Mouse (Mus musculus) forebrain, embryonic 15.5 days (tissue): ENCODE results near the gene Cldn22. TPM values are rescaled to one million over a fixed set of nuclear protein-coding genes. Genes with fewer than 3 reads are reported as not detected.
"Not testable (repeated sequence)": the region's sequence is repeated elsewhere in the genome, so short reads cannot be mapped to it uniquely, and the experiment has no call there.

Source experiments
- ATAC-seq: fragments of 200-750 bp; cut with Nextera tagmentation; replicated peaks from 2 replicates; pipeline ENCODE4 v1.8.0; 2017; ENCODE audit warnings: mild to moderate bottlenecking, moderate TSS enrichment, moderate library complexity
- H3K27ac ChIP-seq: fragments of 300-500 bp; sonication (generic); replicated peaks from 2 replicates; pipeline ENCODE4 v1.5.1; 2015; ENCODE audit warnings: mild to moderate bottlenecking, inconsistent platforms
- H3K27me3 ChIP-seq: fragments of 300-500 bp; sonication (generic); 2 replicates; pipeline ENCODE4 v1.6.1; 2015; ENCODE audit warnings: inconsistent platforms
- H3K36me3 ChIP-seq: fragments of 300-500 bp; sonication (generic); 2 replicates; pipeline ENCODE4 v1.6.1; 2015; ENCODE audit warnings: mild to moderate bottlenecking, inconsistent platforms
- H3K4me1 ChIP-seq: fragments of 300-500 bp; sonication (generic); 2 replicates; pipeline ENCODE4 v1.6.1; 2015; ENCODE audit warnings: inconsistent platforms
- H3K4me2 ChIP-seq: fragments of 300-500 bp; sonication (generic); replicated peaks from 2 replicates; pipeline ENCODE4 v1.6.1; 2015; ENCODE audit warnings: mild to moderate bottlenecking, inconsistent platforms
- H3K4me3 ChIP-seq: fragments of 300-500 bp; sonication (generic); 2 replicates; pipeline ENCODE4 v1.5.1; 2015; ENCODE audit warnings: mild to moderate bottlenecking, inconsistent platforms
- H3K9ac ChIP-seq: fragments of 300-500 bp; sonication (generic); replicated peaks from 2 replicates; pipeline ENCODE4 v1.6.1; 2015; ENCODE audit warnings: mild to moderate bottlenecking, inconsistent platforms
- H3K9me3 ChIP-seq: fragments of 300-500 bp; sonication (generic); 2 replicates; pipeline ENCODE4 v1.6.1; 2016; ENCODE audit warnings: inconsistent platforms
- WGBS: fragments of 180-500 bp; shearing (Covaris S2); methylation state at CpG from one replicate; pipeline ENCODE4 v1.1.7; 2015; ENCODE audit warnings: mixed read lengths; 5-methylcytosine and 5-hydroxymethylcytosine counted together
- polyA plus RNA-seq: library from polyadenylated mRNA; unstranded; fragments of >200 nt; fragmentation: Nextera tagmentation; extraction: Ambion mirVana; gene quantifications from 2 replicates; pipeline ENCODE4 v1.2.1, GENCODE M21; 2015

Cldn22 gene
- polyA plus RNA-seq, 1 experiment from 2014 or later, result not detected

- no peaks in the 10 kb centered on the region for H3K27me3 ChIP-seq
- H3K27ac ChIP-seq, result no peak overlapping the region
- no peak overlapping the region for H3K4me2 ChIP-seq
- H3K4me3 ChIP-seq, result no peak overlapping the region
- H3K9me3 ChIP-seq, result no peaks in the 10 kb centered on the region
- H3K36me3 ChIP-seq, result no peaks in the 10 kb centered on the region
- no peaks in the 10 kb centered on the region for H3K4me1 ChIP-seq
- no peak overlapping the region for H3K9ac ChIP-seq
- 92% methylated on average over 14 of the region's 14 CpGs for WGBS
- no peak for ATAC-seq
These were observed 14.2 kb upstream of the Cldn22 start for GRCm38 (mm10) chr8:47809970-47810665.

- Histone ChIP-seq H3K9ac (no peak overlapping the region), H3K4me1 (no peaks in the 10 kb centered on the region), H3K9me3 (no peaks in the 10 kb centered on the region), H3K27me3 (no peaks in the 10 kb centered on the region), H3K36me3 (no peaks in the 10 kb centered on the region), H3K4me3 (no peak overlapping the region), H3K4me2 (no peak overlapping the region), H3K27ac (no peak overlapping the region)
- whole genome bisulfite sequencing, result 76% methylated on average over 7 of the region's 7 CpGs
- ATAC-seq, result no peak
These were observed 13.6 kb upstream of the Cldn22 start for GRCm38 (mm10) chr8:47810666-47811015.

GRCm38 (mm10) chr8:47811221-47811620, 13.1 kb upstream of the Cldn22 start:
- Histone ChIP-seq H3K36me3 (no peaks in the 10 kb centered on the region), H3K27ac (no peak overlapping the region), H3K9ac (no peak overlapping the region), H3K27me3 (no peaks in the 10 kb centered on the region), H3K4me1 (no peaks in the 10 kb centered on the region), H3K9me3 (no peaks in the 10 kb centered on the region), H3K4me2 (no peak overlapping the region), H3K4me3 (no peak overlapping the region)
- WGBS, result 78% methylated on average over 12 of the region's 12 CpGs
- ATAC-seq, result no peak

GRCm38 (mm10) chr8:47819034-47819433, 5.2 kb upstream of the Cldn22 start:
- H3K4me1 ChIP-seq, result peaks cover 6% of the 10 kb centered on the region; the same call in 1 of the 2 replicates
- no peak overlapping the region for H3K27ac ChIP-seq
- ATAC-seq, result no peak
- no peak overlapping the region for H3K4me2 ChIP-seq
- no peak overlapping the region for H3K4me3 ChIP-seq
- H3K9me3 ChIP-seq, result no peaks in the 10 kb centered on the region
- 89% methylated on average over 8 of the region's 8 CpGs for WGBS
- no peaks in the 10 kb centered on the region for H3K27me3 ChIP-seq
- H3K9ac ChIP-seq, result no peak overlapping the region
- no peaks in the 10 kb centered on the region for H3K36me3 ChIP-seq

- Histone ChIP-seq H3K36me3 (no peaks in the 10 kb centered on the region), H3K9ac (no peak overlapping the region), H3K4me3 (no peak overlapping the region), H3K4me1 (peaks cover 10% of the 10 kb centered on the region; the same call in 1 of the 2 replicates), H3K4me2 (no peak overlapping the region), H3K9me3 (no peaks in the 10 kb centered on the region), H3K27ac (no peak overlapping the region), H3K27me3 (no peaks in the 10 kb centered on the region)
- 79% methylated on average over 20 of the region's 20 CpGs for WGBS
- no peak for ATAC-seq
These were observed 3.1 kb upstream of the Cldn22 start for GRCm38 (mm10) chr8:47820914-47821772.

- H3K27me3 ChIP-seq, result no peaks in the 10 kb centered on the region
- H3K27ac ChIP-seq, result no peak within 1 kb of the TSS
- WGBS, result 83% methylated on average over 6 of the region's 6 CpGs
- no peaks in the 10 kb centered on the region for H3K9me3 ChIP-seq
- no peak within 1 kb of the TSS for H3K9ac ChIP-seq
- no peak within 1 kb of the TSS for H3K4me3 ChIP-seq
- H3K4me1 ChIP-seq, result peaks cover 10% of the 10 kb centered on the region; the same call in 1 of the 2 replicates
- no peak within 1 kb of the TSS for H3K4me2 ChIP-seq
- ATAC-seq, result no peak
- no peaks in the 10 kb centered on the region for H3K36me3 ChIP-seq
These were observed 2.4 kb upstream of the Cldn22 start, which contains the start of gene Cldn24 for GRCm38 (mm10) chr8:47821843-47822242. TSS of gene Cldn24 (plus strand) at chr8:47822143.

- not testable (repeated sequence) for H3K9ac ChIP-seq, H3K27ac ChIP-seq, H3K4me2 ChIP-seq, ATAC-seq, H3K36me3 ChIP-seq, H3K4me3 ChIP-seq, H3K27me3 ChIP-seq, H3K9me3 ChIP-seq
- WGBS, result 90% methylated on average over 7 of the region's 9 CpGs
- H3K4me1 ChIP-seq, result peaks cover 10% of the 10 kb centered on the region; the same call in 1 of the 2 replicates
These were observed 1.7 kb upstream of the Cldn22 start for GRCm38 (mm10) chr8:47822541-47822940.

GRCm38 (mm10) chr8:47823777-47824176, 505 bp upstream of the Cldn22 start:
- WGBS, result 17% methylated on average over 10 of the region's 10 CpGs

GRCm38 (mm10) chr8:47825596-47825995, 1.3 kb downstream of the Cldn22 start:
- Histone ChIP-seq H3K36me3 (no peaks in the 10 kb centered on the region), H3K4me3 (no peak overlapping the region), H3K4me1 (peaks cover 10% of the 10 kb centered on the region; the same call in 1 of the 2 replicates), H3K4me2 (no peak overlapping the region), H3K27me3 (no peaks in the 10 kb centered on the region), H3K27ac (no peak overlapping the region), H3K9me3 (no peaks in the 10 kb centered on the region), H3K9ac (no peak overlapping the region)
- WGBS, result 47% methylated on average over 5 of the region's 5 CpGs
- no peak for ATAC-seq

More at GRCm38 (mm10) chr8:47823777-47824176, 505 bp upstream of the Cldn22 start:
- Histone ChIP-seq H3K4me3 (no peak overlapping the region), H3K27me3 (no peaks in the 10 kb centered on the region), H3K36me3 (no peaks in the 10 kb centered on the region), H3K27ac (no peak overlapping the region), H3K4me1 (peaks cover 10% of the 10 kb centered on the region; the same call in 1 of the 2 replicates), H3K4me2 (0 out of 2 replicates have a peak overlapping the region, but pooled peaks have one; percentile 5), H3K9me3 (no peaks in the 10 kb centered on the region), H3K9ac (no peak overlapping the region)
- no peak for ATAC-seq

GRCm38 (mm10) chr8:47826911-47827310, 2.6 kb downstream of the Cldn22 start:
- Histone ChIP-seq H3K4me1 (peaks cover 10% of the 10 kb centered on the region; the same call in 1 of the 2 replicates), H3K9me3 (no peaks in the 10 kb centered on the region), H3K9ac (no peak overlapping the region), H3K4me2 (no peak overlapping the region), H3K27me3 (no peaks in the 10 kb centered on the region), H3K36me3 (no peaks in the 10 kb centered on the region), H3K4me3 (no peak overlapping the region), H3K27ac (no peak overlapping the region)
- ATAC-seq, result no peak
- 86% methylated on average over 9 of the region's 9 CpGs for WGBS

GRCm38 (mm10) chr8:47832616-47833015, 8.3 kb downstream of the Cldn22 start:
- H3K4me1 ChIP-seq, result no peaks in the 10 kb centered on the region
- no peaks in the 10 kb centered on the region for H3K9me3 ChIP-seq
- no peak overlapping the region for H3K27ac ChIP-seq
- ATAC-seq, result no peak
- H3K4me3 ChIP-seq, result no peak overlapping the region
- no peak overlapping the region for H3K9ac ChIP-seq
- 69% methylated on average over 6 of the region's 6 CpGs for WGBS
- no peaks in the 10 kb centered on the region for H3K36me3 ChIP-seq
- no peaks in the 10 kb centered on the region for H3K27me3 ChIP-seq
- H3K4me2 ChIP-seq, result no peak overlapping the region

GRCm38 (mm10) chr8:47833944-47834343, 9.7 kb downstream of the Cldn22 start:
- no peaks in the 10 kb centered on the region for H3K36me3 ChIP-seq
- no peaks in the 10 kb centered on the region for H3K4me1 ChIP-seq
- no peaks in the 10 kb centered on the region for H3K9me3 ChIP-seq
- no peak overlapping the region for H3K4me2 ChIP-seq
- WGBS, result 69% methylated on average over 1 of the region's 1 CpGs
- H3K27me3 ChIP-seq, result no peaks in the 10 kb centered on the region
- H3K27ac ChIP-seq, result no peak overlapping the region
- H3K4me3 ChIP-seq, result no peak overlapping the region
- ATAC-seq, result no peak
- no peak overlapping the region for H3K9ac ChIP-seq
